Mouse (Mus musculus): Measurements from ENCODE around the gene Slc22a23. TPM values are rescaled to one million over a fixed set of nuclear protein-coding genes. Genes with fewer than 3 reads are reported as not detected.

The Slc22a23 gene
- total and polyA plus RNA-seq, 3 experiments, result 0.47 to 1.3 (median 0.85) TPM

DNA sequence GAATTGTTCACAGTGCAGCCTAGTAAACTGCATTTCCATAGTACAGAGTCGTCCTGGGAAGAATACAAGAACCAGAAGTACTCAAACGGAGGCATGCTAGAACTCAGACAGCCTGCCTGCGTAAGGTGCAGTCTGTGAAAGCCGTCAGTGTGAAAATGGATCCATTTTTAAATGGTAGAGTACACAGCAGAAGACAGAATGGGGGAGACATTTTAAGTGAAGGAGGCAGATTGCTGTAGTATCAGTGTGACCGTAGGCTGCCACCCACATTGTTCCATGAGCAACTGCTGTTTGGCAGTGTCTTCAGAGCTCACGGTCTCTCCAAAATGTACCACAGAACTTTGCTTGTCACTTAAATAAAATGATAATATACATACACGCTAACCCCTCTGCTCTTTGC lies 210.7 kb downstream of the Slc22a23 start:
- no peaks in the 10 kb centered on the region for H3K36me3 ChIP-seq (replicated peaks in 1 of 2; ENCODE audit: control insufficient read depth in 1 of 2, insufficient read depth in 1 of 2, low read length in 1 of 2)
- dilution Hi-C loops (cut with MboI; ENCODE audit: extremely low pct_ligation_motif_present, extremely low pct_unique_long_range_greater_than_20kb, low sequenced_read_pairs) (no loop called here), in situ Hi-C loops (cut with MboI; ENCODE audit: low pct_ligation_motif_present, low pct_unique_long_range_greater_than_20kb, low sequenced_read_pairs) (loop anchor here (5.0 kb wide), 1 partner anchor 82 kb away; no protein-coding TSS in a partner anchor)
- peaks cover under 1% of the 10 kb centered on the region; the same call in 1 of the 2 replicates for H3K79me2 ChIP-seq (replicated peaks; ENCODE audit: control insufficient read depth, extremely low read depth, insufficient read depth, poor library complexity, severe bottlenecking)
- no peak overlapping the region for H3K27ac ChIP-seq (ENCODE audit: insufficient read depth, low read depth)
- H3K9me3 ChIP-seq (replicated peaks; ENCODE audit: low read length), result no peaks in the 10 kb centered on the region
- no peak for DNase-seq (ENCODE audit: extremely low read depth)
- no peak overlapping the region for H3K9ac ChIP-seq (ENCODE audit: insufficient read depth, low read depth)
- peaks cover 7 to 20% of the 10 kb centered on the region in 2 experiments for H3K4me1 ChIP-seq (ENCODE audit: control insufficient read depth in 1 of 2, insufficient read depth in 2 of 2)
- TF ChIP-seq EP300 (IDR thresholded peaks at IDR 0.05; ENCODE audit: low read length), result no peak
- no peak for TF ChIP-seq IRF4 (IDR thresholded peaks at IDR 0.05; ENCODE audit: low read depth, low read length)
- TF ChIP-seq UBTF (IDR thresholded peaks at IDR 0.05; ENCODE audit: low read depth, low read length), result no peak
- no peak for TF ChIP-seq USF2 (conservative IDR thresholded peaks at IDR 0.05; ENCODE audit: low read depth, low read length)
- no peak for TF ChIP-seq MEF2A (IDR thresholded peaks at IDR 0.05; ENCODE audit: borderline replicate concordance, low read depth, low read length)
- TF ChIP-seq CHD2 (IDR thresholded peaks at IDR 0.05; ENCODE audit: low read length), result no peak
- no peak for TF ChIP-seq TCF12 (IDR thresholded peaks at IDR 0.05; ENCODE audit: low read depth, low read length)
- no peak for TF ChIP-seq CHD1 (IDR thresholded peaks at IDR 0.05; ENCODE audit: low read depth, low read length)
- H3K4me2 ChIP-seq (ENCODE audit: insufficient read depth, low read depth, poor library complexity, severe bottlenecking), result no peak overlapping the region
- no peaks in the 10 kb centered on the region for H3K27me3 ChIP-seq (replicated peaks)
- no peak overlapping the region for H3K4me3 ChIP-seq (replicated peaks in 1 of 3; ENCODE audit: low read depth in 2 of 3, low read length in 2 of 3, poor library complexity in 1 of 3)

DNA sequence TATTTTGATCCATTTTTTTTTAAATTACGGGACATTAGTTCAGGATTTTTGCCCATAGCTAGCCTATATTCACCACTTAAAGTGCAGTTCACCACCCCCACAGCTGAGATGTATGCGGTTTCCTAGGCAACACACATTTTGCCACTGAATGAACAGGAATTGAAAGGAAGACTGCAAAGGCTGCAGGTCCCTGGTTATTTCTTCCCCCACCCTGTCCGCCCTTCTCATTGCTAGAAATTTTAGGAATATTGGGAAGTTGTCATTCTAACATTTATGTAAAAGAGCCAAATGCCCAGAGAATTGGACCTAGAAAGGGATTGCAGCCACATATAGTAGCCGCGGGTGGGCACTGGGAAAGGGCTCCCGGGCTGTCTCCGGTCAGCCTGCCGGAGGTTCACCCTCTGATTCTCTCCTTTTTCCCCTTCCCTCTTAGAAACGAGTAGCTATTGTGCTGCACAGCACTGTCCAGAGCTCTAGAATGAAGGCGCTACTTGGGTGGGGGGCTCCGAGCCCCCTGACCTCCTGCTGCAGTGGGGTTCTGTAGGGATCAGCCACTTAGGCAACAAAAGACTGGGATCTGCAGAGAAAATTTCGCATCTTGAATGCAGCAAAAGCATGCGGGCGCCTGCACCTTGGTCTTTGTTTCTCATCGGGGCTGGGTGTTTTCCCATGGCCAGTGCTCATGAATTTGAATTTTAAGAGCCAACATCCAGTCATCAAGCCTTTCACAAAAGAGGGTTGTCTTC lies 211.5 kb downstream of the Slc22a23 start:
- in situ Hi-C loops (cut with MboI; ENCODE audit: low pct_ligation_motif_present, low pct_unique_long_range_greater_than_20kb, low sequenced_read_pairs) (loop anchor here (5.0 kb wide), 1 partner anchor 81 kb away; no protein-coding TSS in a partner anchor), dilution Hi-C loops (cut with MboI; ENCODE audit: extremely low pct_ligation_motif_present, extremely low pct_unique_long_range_greater_than_20kb, low sequenced_read_pairs) (no loop called here)
- peak; percentile 26 for DNase-seq (ENCODE audit: extremely low read depth)
- peak overlapping the region in 1 of 3 experiments; percentile 19 for H3K4me3 ChIP-seq (replicated peaks in 1 of 3; ENCODE audit: low read depth in 2 of 3, low read length in 2 of 3, poor library complexity in 1 of 3)
- H3K4me1 ChIP-seq (ENCODE audit: control insufficient read depth in 1 of 2, insufficient read depth in 2 of 2), result peaks cover 11 to 27% of the 10 kb centered on the region in 2 experiments
- no peak overlapping the region for H3K27ac ChIP-seq (ENCODE audit: insufficient read depth, low read depth)
- no peak for TF ChIP-seq CTCF (conservative IDR thresholded peaks at IDR 0.05 in 1 of 2, IDR thresholded peaks at IDR 0.05 in 1 of 2; ENCODE audit: low read depth in 2 of 2, low read length in 2 of 2)
- TF ChIP-seq MXI1 (IDR thresholded peaks at IDR 0.05; ENCODE audit: low read depth, low read length), result peak; percentile 5; the same call in 1 of the 2 replicates
- peak; percentile 13; the same call in 1 of the 2 replicates for TF ChIP-seq CHD1 (IDR thresholded peaks at IDR 0.05; ENCODE audit: low read depth, low read length)
- H3K27me3 ChIP-seq (replicated peaks), result no peaks in the 10 kb centered on the region
- no peaks in the 10 kb centered on the region for H3K9me3 ChIP-seq (replicated peaks; ENCODE audit: low read length)
- H3K9ac ChIP-seq (ENCODE audit: insufficient read depth, low read depth), result peak overlapping the region; percentile 13; the same call in 1 of the 2 replicates
- peaks cover 3% of the 10 kb centered on the region; the same call in 1 of the 2 replicates for H3K79me2 ChIP-seq (replicated peaks; ENCODE audit: control insufficient read depth, extremely low read depth, insufficient read depth, poor library complexity, severe bottlenecking)
- peaks cover 0 to 3% of the 10 kb centered on the region in 2 experiments for H3K36me3 ChIP-seq (replicated peaks in 1 of 2; ENCODE audit: control insufficient read depth in 1 of 2, insufficient read depth in 1 of 2, low read length in 1 of 2)
- peak overlapping the region; percentile 76 for H3K4me2 ChIP-seq (ENCODE audit: insufficient read depth, low read depth, poor library complexity, severe bottlenecking)

DNA sequence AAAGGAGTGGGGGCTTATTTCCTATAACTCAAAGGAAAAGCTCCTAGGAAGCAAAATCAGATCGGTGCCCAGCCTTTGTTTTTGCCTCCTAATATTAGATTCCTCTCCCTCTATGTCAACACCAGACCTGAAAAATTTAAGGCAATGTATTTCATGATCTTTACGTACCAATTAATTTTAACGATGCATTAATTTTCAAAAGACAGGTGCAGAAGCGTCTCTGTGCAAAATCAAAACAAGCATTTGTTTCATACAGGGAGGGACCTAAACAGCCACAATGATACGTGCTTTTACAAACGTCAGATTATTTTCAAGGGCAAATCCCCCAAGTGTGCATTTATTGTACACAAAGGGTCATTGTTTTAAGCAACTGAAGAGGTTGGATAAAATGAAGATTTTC lies 212.1 kb downstream of the Slc22a23 start:
- H3K36me3 ChIP-seq (replicated peaks in 1 of 2; ENCODE audit: control insufficient read depth in 1 of 2, insufficient read depth in 1 of 2, low read length in 1 of 2), result peaks cover 0 to 4% of the 10 kb centered on the region in 2 experiments
- DNase-seq (ENCODE audit: extremely low read depth), result no peak
- in situ Hi-C loops (cut with MboI; ENCODE audit: low pct_ligation_motif_present, low pct_unique_long_range_greater_than_20kb, low sequenced_read_pairs) (loop anchor here (5.0 kb wide), 1 partner anchor 81 kb away; no protein-coding TSS in a partner anchor), dilution Hi-C loops (cut with MboI; ENCODE audit: extremely low pct_ligation_motif_present, extremely low pct_unique_long_range_greater_than_20kb, low sequenced_read_pairs) (no loop called here)
- H3K9ac ChIP-seq (ENCODE audit: insufficient read depth, low read depth), result no peak overlapping the region
- H3K9me3 ChIP-seq (replicated peaks; ENCODE audit: low read length), result no peaks in the 10 kb centered on the region
- H3K4me3 ChIP-seq (replicated peaks in 1 of 3; ENCODE audit: low read depth in 2 of 3, low read length in 2 of 3, poor library complexity in 1 of 3), result no peak overlapping the region
- H3K27ac ChIP-seq (ENCODE audit: insufficient read depth, low read depth), result no peak overlapping the region
- TF ChIP-seq GABPA (IDR thresholded peaks at IDR 0.05; ENCODE audit: insufficient replicate concordance, low read depth, low read length) (no peak), RCOR1 (conservative IDR thresholded peaks at IDR 0.05; ENCODE audit: low read depth, low read length) (no peak)
- H3K4me1 ChIP-seq (ENCODE audit: control insufficient read depth in 1 of 2, insufficient read depth in 2 of 2), result peaks cover 11 to 27% of the 10 kb centered on the region in 2 experiments
- H3K4me2 ChIP-seq (ENCODE audit: insufficient read depth, low read depth, poor library complexity, severe bottlenecking), result no peak overlapping the region
- H3K27me3 ChIP-seq (replicated peaks), result no peaks in the 10 kb centered on the region
- peaks cover 3% of the 10 kb centered on the region; the same call in 1 of the 2 replicates for H3K79me2 ChIP-seq (replicated peaks; ENCODE audit: control insufficient read depth, extremely low read depth, insufficient read depth, poor library complexity, severe bottlenecking)
